Mouse (Mus musculus) forebrain, postnatal 0 days (tissue): ENCODE measurements around the gene Zfp648. TPM values are rescaled to one million over a fixed set of nuclear protein-coding genes. Genes with fewer than 3 reads are reported as not detected.
A peak's percentile ranks its signal among the peaks of the same experiment; 100 is the strongest.

ENCODE experiments used
- ATAC-seq: fragments of 200-750 bp; cut with Nextera tagmentation; 2 replicates; pipeline ENCODE4 v1.8.0; 2017; ENCODE audit warnings: mild to moderate bottlenecking, moderate library complexity
- DNase-seq: peaks from one replicate; pipeline ENCODE4 v3.0.0-alpha.2; 2015
- H3K27ac ChIP-seq: fragments of 300-500 bp; sonication (generic); 2 replicates; pipeline ENCODE4 v1.5.1; 2014; ENCODE audit warnings: low read depth, mild to moderate bottlenecking, antibody characterized with exemption, low read length, moderate library complexity, mixed read lengths
- H3K27me3 ChIP-seq: fragments of 300-500 bp; sonication (generic); 2 replicates; pipeline ENCODE4 v1.6.1; 2014; ENCODE audit warnings: mild to moderate bottlenecking, low read length, mixed read lengths; ENCODE audit not compliant: insufficient read depth
- H3K36me3 ChIP-seq: fragments of 300-500 bp; sonication (generic); 2 replicates; pipeline ENCODE4 v1.6.1; 2014; ENCODE audit warnings: mild to moderate bottlenecking, moderate library complexity; ENCODE audit not compliant: insufficient read depth
- H3K4me1 ChIP-seq: fragments of 300-500 bp; sonication (generic); 2 replicates; pipeline ENCODE4 v1.6.1; 2014; ENCODE audit warnings: antibody characterized with exemption; ENCODE audit not compliant: insufficient read depth
- H3K4me2 ChIP-seq: fragments of 300-500 bp; sonication (generic); 2 replicates; pipeline ENCODE4 v1.6.1; 2014; ENCODE audit warnings: low read depth, mild to moderate bottlenecking, moderate library complexity
- H3K4me3 ChIP-seq: fragments of 300-500 bp; sonication (generic); 2 replicates; pipeline ENCODE4 v1.5.1; 2014; ENCODE audit warnings: low read depth, low read length, mixed read lengths
- H3K9ac ChIP-seq: fragments of 300-500 bp; sonication (generic); 2 replicates; pipeline ENCODE4 v1.6.1; 2014; ENCODE audit warnings: mild to moderate bottlenecking
- H3K9me3 ChIP-seq: fragments of 300-500 bp; sonication (generic); 2 replicates; pipeline ENCODE4 v1.6.1; 2016; ENCODE audit warnings: low read length
- CTCF ChIP-seq: sonication (generic); IDR thresholded peaks from 2 replicates; pipeline ENCODE4 v1.5.1; 2016; ENCODE audit warnings: antibody characterized with exemption, control low read depth, low read depth
- WGBS: fragments of 180-500 bp; shearing (Covaris S2); extraction: QIAGEN DNeasy Blood & Tissue Kit; methylation state at CpG from one replicate; pipeline ENCODE4 v1.1.7; 2014; 5-methylcytosine and 5-hydroxymethylcytosine counted together
- polyA plus RNA-seq: library from polyadenylated mRNA; unstranded; fragments of >200 nt; fragmentation: Nextera tagmentation; extraction: Ambion mirVana; gene quantifications from 2 replicates; pipeline ENCODE4 v1.2.1, GENCODE M21; 2015
- total RNA-seq: library from RNA; depleted of rRNA; stranded (reverse); fragments of >200 nt; gene quantifications from 2 replicates; pipeline ENCODE4 v1.2.3, GENCODE M21; 2014

The Zfp648 gene
- total and polyA plus RNA-seq, 2 experiments from 2014 or later, result 0.19 to 0.93 TPM

- DNase-seq, result no peak
- H3K9me3 ChIP-seq, result no peaks in the 10 kb centered on the region
- 91% methylated on average over 4 of the region's 4 CpGs for WGBS
- no peaks in the 10 kb centered on the region for H3K36me3 ChIP-seq
- H3K27me3 ChIP-seq, result no peaks in the 10 kb centered on the region
- no peak overlapping the region for H3K27ac ChIP-seq
- TF ChIP-seq CTCF, result no peak
- no peak for ATAC-seq
- no peak overlapping the region for H3K4me3 ChIP-seq
- H3K4me1 ChIP-seq, result no peaks in the 10 kb centered on the region
- no peak overlapping the region for H3K9ac ChIP-seq
- no peak overlapping the region for H3K4me2 ChIP-seq
These were observed 23.2 kb upstream of the Zfp648 start for GRCm38 (mm10) chr1:154177781-154178180.

- Histone ChIP-seq H3K9ac (no peak overlapping the region), H3K27ac (no peak overlapping the region), H3K4me3 (no peak overlapping the region), H3K4me2 (no peak overlapping the region), H3K9me3 (no peaks in the 10 kb centered on the region), H3K4me1 (no peaks in the 10 kb centered on the region), H3K27me3 (no peaks in the 10 kb centered on the region), H3K36me3 (no peaks in the 10 kb centered on the region)
- WGBS, result 91% methylated on average over 8 of the region's 8 CpGs
- ATAC-seq (no peak), DNase-seq (no peak)
- no peak for TF ChIP-seq CTCF
These were observed 22.3 kb upstream of the Zfp648 start for GRCm38 (mm10) chr1:154178541-154179155.

- DNase-seq (peak; percentile 90), ATAC-seq (peak; percentile 99)
- H3K9me3 ChIP-seq, result no peaks in the 10 kb centered on the region
- H3K9ac ChIP-seq, result no peak overlapping the region
- TF ChIP-seq CTCF, result peak; percentile 94
- no peaks in the 10 kb centered on the region for H3K4me1 ChIP-seq
- no peak overlapping the region for H3K27ac ChIP-seq
- no peaks in the 10 kb centered on the region for H3K36me3 ChIP-seq
- no peak overlapping the region for H3K4me2 ChIP-seq
- no peak overlapping the region for H3K4me3 ChIP-seq
- no peaks in the 10 kb centered on the region for H3K27me3 ChIP-seq
- 18% methylated on average over 2 of the region's 2 CpGs for WGBS
These were observed 20.0 kb upstream of the Zfp648 start for GRCm38 (mm10) chr1:154180952-154181351.

- no peak for ATAC-seq
- H3K4me3 ChIP-seq, result no peak overlapping the region
- no peaks in the 10 kb centered on the region for H3K9me3 ChIP-seq
- no peak overlapping the region for H3K4me2 ChIP-seq
- no peak overlapping the region for H3K9ac ChIP-seq
- H3K36me3 ChIP-seq, result no peaks in the 10 kb centered on the region
- H3K27me3 ChIP-seq, result no peaks in the 10 kb centered on the region
- H3K27ac ChIP-seq, result no peak overlapping the region
- 78% methylated on average over 6 of the region's 6 CpGs for WGBS
- no peak for DNase-seq
- no peaks in the 10 kb centered on the region for H3K4me1 ChIP-seq
- peak; percentile 55 for TF ChIP-seq CTCF
These were observed 18.5 kb upstream of the Zfp648 start for GRCm38 (mm10) chr1:154182396-154183076.

DNA sequence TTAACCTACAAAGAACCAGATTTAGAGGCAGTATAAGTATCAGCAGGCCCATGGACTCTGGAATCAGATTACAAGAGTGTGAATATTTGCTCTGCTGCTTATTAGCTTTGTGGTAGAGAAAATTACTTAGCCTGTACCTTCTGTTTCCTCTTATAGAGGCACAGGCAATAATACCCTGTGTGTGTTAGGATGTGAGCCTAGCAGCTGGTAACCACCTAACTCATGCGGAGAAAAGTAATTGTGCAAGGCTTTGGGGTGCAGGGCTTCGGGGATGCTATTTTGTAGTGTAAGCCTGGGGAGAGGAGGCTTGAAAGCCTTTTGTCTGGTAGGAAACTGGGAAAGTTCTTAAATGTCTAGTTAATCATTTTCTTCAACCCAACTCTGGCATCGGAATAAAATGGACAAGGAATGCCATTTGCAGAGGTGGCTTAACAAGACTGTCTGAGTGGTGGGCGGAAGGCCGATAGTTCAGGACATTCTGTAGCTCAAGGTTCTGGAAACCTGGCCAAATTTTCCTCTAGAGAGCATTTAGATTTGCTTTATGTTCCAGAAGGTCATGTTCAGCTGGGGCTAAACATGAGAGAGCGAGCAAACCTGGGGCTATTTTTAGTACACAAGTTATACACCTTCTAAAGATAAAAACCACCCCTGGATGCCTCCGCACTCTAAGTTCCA, 17.8 kb upstream of the Zfp648 start:
- TF ChIP-seq CTCF, result no peak

GRCm38 (mm10) chr1:154188229-154188628, 12.8 kb upstream of the Zfp648 start:
- DNase-seq, result no peak
- no peak for ATAC-seq
- 75% methylated on average over 4 of the region's 4 CpGs for WGBS
- no peak overlapping the region for H3K9ac ChIP-seq
- TF ChIP-seq CTCF, result no peak
- H3K27ac ChIP-seq, result no peak overlapping the region
- no peaks in the 10 kb centered on the region for H3K27me3 ChIP-seq
- H3K36me3 ChIP-seq, result no peaks in the 10 kb centered on the region
- H3K9me3 ChIP-seq, result no peaks in the 10 kb centered on the region
- H3K4me1 ChIP-seq, result no peaks in the 10 kb centered on the region
- H3K4me2 ChIP-seq, result no peak overlapping the region
- H3K4me3 ChIP-seq, result no peak overlapping the region

More for the DNA sequence above, 17.8 kb upstream of the Zfp648 start:
- no peaks in the 10 kb centered on the region for H3K4me1 ChIP-seq
- DNase-seq, result no peak
- H3K9me3 ChIP-seq, result no peaks in the 10 kb centered on the region
- ATAC-seq, result no peak
- 86% methylated on average over 7 of the region's 7 CpGs for WGBS
- no peaks in the 10 kb centered on the region for H3K27me3 ChIP-seq
- no peak overlapping the region for H3K4me2 ChIP-seq
- no peak overlapping the region for H3K9ac ChIP-seq
- H3K36me3 ChIP-seq, result no peaks in the 10 kb centered on the region
- H3K27ac ChIP-seq, result no peak overlapping the region
- no peak overlapping the region for H3K4me3 ChIP-seq

DNA sequence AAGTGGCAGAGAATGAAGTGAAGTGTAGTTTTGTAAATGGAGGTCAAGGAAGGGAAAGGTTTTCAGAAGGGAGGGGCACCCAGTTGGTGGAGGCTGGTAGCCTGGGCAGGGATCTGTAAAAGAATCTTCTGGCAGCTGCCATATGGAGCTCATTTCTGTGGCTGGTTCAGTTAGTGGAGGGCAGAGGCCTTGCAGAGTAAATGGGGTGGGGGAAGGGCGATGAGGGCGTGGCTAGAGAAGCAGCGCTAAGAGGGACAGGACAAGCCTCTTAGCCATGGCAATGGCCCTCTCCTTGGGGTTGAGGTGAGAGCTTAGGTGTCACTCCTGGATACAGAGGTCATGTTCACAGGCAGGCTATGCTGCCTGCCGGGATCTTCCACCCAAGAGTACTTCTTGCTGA, 12.4 kb upstream of the Zfp648 start:
- H3K4me2 ChIP-seq, result no peak overlapping the region
- WGBS, result 54% methylated on average over 4 of the region's 4 CpGs
- no peak for ATAC-seq
- no peak overlapping the region for H3K27ac ChIP-seq
- H3K9ac ChIP-seq, result no peak overlapping the region
- H3K4me1 ChIP-seq, result no peaks in the 10 kb centered on the region
- H3K27me3 ChIP-seq, result no peaks in the 10 kb centered on the region
- no peak overlapping the region for H3K4me3 ChIP-seq
- H3K36me3 ChIP-seq, result no peaks in the 10 kb centered on the region
- H3K9me3 ChIP-seq, result no peaks in the 10 kb centered on the region
- no peak for TF ChIP-seq CTCF
- DNase-seq, result no peak
